Mouse (Mus musculus) limb, embryonic 11.5 days (tissue): ENCODE results near the gene Ak5. TPM values are rescaled to one million over a fixed set of nuclear protein-coding genes. Genes with fewer than 3 reads are reported as not detected.
"Not testable (repeated sequence)": the region's sequence is repeated elsewhere in the genome, so short reads cannot be mapped to it uniquely, and the experiment has no call there.

Source experiments
- ATAC-seq: fragments of 200-750 bp; cut with Nextera tagmentation; 2 replicates; pipeline ENCODE4 v1.8.0; 2017; ENCODE audit warnings: low read depth; ENCODE audit not compliant: insufficient number of reproducible peaks, low FRiP score, low TSS enrichment
- DNase-seq: peaks from one replicate; pipeline ENCODE4 v3.0.0-alpha.2; 2015; ENCODE audit warnings: low spot score
- H3K27ac ChIP-seq: fragments of 300-500 bp; sonication (generic); replicated peaks from 2 replicates; pipeline ENCODE4 v1.5.1; 2014; ENCODE audit warnings: low read depth, mild to moderate bottlenecking, low read length
- H3K27me3 ChIP-seq: fragments of 300-500 bp; sonication (generic); 2 replicates; pipeline ENCODE4 v1.6.1; 2014; ENCODE audit warnings: mild to moderate bottlenecking, low read length, mixed read lengths; ENCODE audit not compliant: control insufficient read depth, insufficient read depth
- H3K36me3 ChIP-seq: fragments of 300-500 bp; sonication (generic); 2 replicates; pipeline ENCODE4 v1.6.1; 2014; ENCODE audit warnings: mild to moderate bottlenecking, low read length, moderate library complexity, mixed read lengths; ENCODE audit not compliant: control insufficient read depth, insufficient read depth
- H3K4me1 ChIP-seq: fragments of 300-500 bp; sonication (generic); 2 replicates; pipeline ENCODE4 v1.6.1; 2014; ENCODE audit warnings: low read length, mixed read lengths; ENCODE audit not compliant: control insufficient read depth, insufficient read depth
- H3K4me2 ChIP-seq: fragments of 300-500 bp; sonication (generic); 2 replicates; pipeline ENCODE4 v1.6.1; 2014; ENCODE audit warnings: low read depth, mild to moderate bottlenecking, moderate library complexity; ENCODE audit not compliant: severe bottlenecking
- H3K4me3 ChIP-seq: fragments of 300-500 bp; sonication (generic); 2 replicates; pipeline ENCODE4 v1.5.1; 2014; ENCODE audit warnings: low read depth, low read length
- H3K9ac ChIP-seq: fragments of 300-500 bp; sonication (generic); 2 replicates; pipeline ENCODE4 v1.6.1; 2014; ENCODE audit warnings: mild to moderate bottlenecking, low read length
- H3K9me3 ChIP-seq: fragments of 300-500 bp; sonication (generic); 2 replicates; pipeline ENCODE4 v1.6.1; 2016; ENCODE audit warnings: low read length; ENCODE audit not compliant: control insufficient read depth
- WGBS: fragments of 180-500 bp; shearing (Covaris S2); extraction: QIAGEN DNeasy Blood & Tissue Kit; methylation state at CpG from one replicate; pipeline ENCODE4 v1.1.7; 2014; 5-methylcytosine and 5-hydroxymethylcytosine counted together
- polyA plus RNA-seq: library from polyadenylated mRNA; unstranded; fragments of >200 nt; fragmentation: Nextera tagmentation; extraction: Ambion mirVana; gene quantifications from 2 replicates; pipeline ENCODE4 v1.2.1, GENCODE M21; 2014

Ak5 gene
- polyA plus RNA-seq, 1 experiment from 2014 or later, result 2.4 TPM

- H3K4me2 ChIP-seq, result no peak overlapping the region
- ATAC-seq (no peak), DNase-seq (no peak)
- H3K27ac ChIP-seq, result no peak overlapping the region
- no peak overlapping the region for H3K9ac ChIP-seq
- no peaks in the 10 kb centered on the region for H3K36me3 ChIP-seq
- H3K4me1 ChIP-seq, result no peaks in the 10 kb centered on the region
- no peaks in the 10 kb centered on the region for H3K27me3 ChIP-seq
- no peak overlapping the region for H3K4me3 ChIP-seq
- WGBS, result 87% methylated on average over 8 of the region's 8 CpGs
- H3K9me3 ChIP-seq, result no peaks in the 10 kb centered on the region
Measured at GRCm38 (mm10) chr3:152586191-152586590, 82.0 kb downstream of the Ak5 start.

- no peaks in the 10 kb centered on the region for H3K4me1 ChIP-seq
- no peak overlapping the region for H3K9ac ChIP-seq
- H3K9me3 ChIP-seq, result no peaks in the 10 kb centered on the region
- no peak for ATAC-seq
- 77% methylated on average over 6 of the region's 6 CpGs for WGBS
- H3K27ac ChIP-seq, result no peak overlapping the region
- H3K36me3 ChIP-seq, result no peaks in the 10 kb centered on the region
- no peak for DNase-seq
- H3K4me3 ChIP-seq, result no peak overlapping the region
- H3K27me3 ChIP-seq, result no peaks in the 10 kb centered on the region
- H3K4me2 ChIP-seq, result no peak overlapping the region
Measured at GRCm38 (mm10) chr3:152585581-152585980, 82.6 kb downstream of the Ak5 start.

GRCm38 (mm10) chr3:152583033-152583432, 85.1 kb downstream of the Ak5 start:
- H3K4me3 ChIP-seq, result no peak overlapping the region
- H3K4me1 ChIP-seq, result no peaks in the 10 kb centered on the region
- no peak overlapping the region for H3K4me2 ChIP-seq
- ATAC-seq (no peak), DNase-seq (no peak)
- no peak overlapping the region for H3K27ac ChIP-seq
- no peaks in the 10 kb centered on the region for H3K36me3 ChIP-seq
- no peaks in the 10 kb centered on the region for H3K27me3 ChIP-seq
- H3K9ac ChIP-seq, result no peak overlapping the region
- no peaks in the 10 kb centered on the region for H3K9me3 ChIP-seq

GRCm38 (mm10) chr3:152581853-152582252, 86.3 kb downstream of the Ak5 start:
- not testable (repeated sequence) for ATAC-seq

GRCm38 (mm10) chr3:152579984-152580591, 88.1 kb downstream of the Ak5 start:
- Histone ChIP-seq H3K4me3 (no peak overlapping the region), H3K9ac (no peak overlapping the region), H3K27me3 (no peaks in the 10 kb centered on the region), H3K36me3 (no peaks in the 10 kb centered on the region), H3K4me2 (no peak overlapping the region), H3K9me3 (no peaks in the 10 kb centered on the region), H3K4me1 (no peaks in the 10 kb centered on the region), H3K27ac (no peak overlapping the region)
- ATAC-seq (no peak), DNase-seq (no peak)
- WGBS, result 71% methylated on average over 10 of the region's 10 CpGs

More at GRCm38 (mm10) chr3:152581853-152582252, 86.3 kb downstream of the Ak5 start:
- not testable (repeated sequence) for H3K36me3 ChIP-seq, H3K9ac ChIP-seq, DNase-seq, H3K27ac ChIP-seq, H3K27me3 ChIP-seq, H3K9me3 ChIP-seq, H3K4me3 ChIP-seq, H3K4me1 ChIP-seq, H3K4me2 ChIP-seq
- WGBS, result 95% methylated on average over 3 of the region's 3 CpGs

- 82% methylated on average over 26 of the region's 26 CpGs for WGBS
- no peaks in the 10 kb centered on the region for H3K27me3 ChIP-seq
- no peak for ATAC-seq
- H3K4me3 ChIP-seq, result no peak overlapping the region
- H3K9ac ChIP-seq, result no peak overlapping the region
- H3K27ac ChIP-seq, result no peak overlapping the region
- H3K4me2 ChIP-seq, result no peak overlapping the region
- H3K36me3 ChIP-seq, result no peaks in the 10 kb centered on the region
- no peaks in the 10 kb centered on the region for H3K4me1 ChIP-seq
- DNase-seq, result no peak
- H3K9me3 ChIP-seq, result no peaks in the 10 kb centered on the region
Measured at GRCm38 (mm10) chr3:152578282-152579228, 89.6 kb downstream of the Ak5 start.

- no peaks in the 10 kb centered on the region for H3K4me1 ChIP-seq
- DNase-seq (no peak), ATAC-seq (no peak)
- H3K9ac ChIP-seq, result no peak overlapping the region
- WGBS, result 92% methylated on average over 7 of the region's 7 CpGs
- H3K4me3 ChIP-seq, result no peak overlapping the region
- H3K27me3 ChIP-seq, result no peaks in the 10 kb centered on the region
- H3K4me2 ChIP-seq, result no peak overlapping the region
- no peaks in the 10 kb centered on the region for H3K36me3 ChIP-seq
- no peak overlapping the region for H3K27ac ChIP-seq
- no peaks in the 10 kb centered on the region for H3K9me3 ChIP-seq
Measured at GRCm38 (mm10) chr3:152577763-152578162, 90.4 kb downstream of the Ak5 start.

- ATAC-seq (no peak), DNase-seq (no peak)
- Histone ChIP-seq H3K4me3 (no peak overlapping the region), H3K27me3 (no peaks in the 10 kb centered on the region), H3K27ac (no peak overlapping the region), H3K4me2 (no peak overlapping the region), H3K4me1 (no peaks in the 10 kb centered on the region), H3K9ac (no peak overlapping the region), H3K9me3 (no peaks in the 10 kb centered on the region), H3K36me3 (no peaks in the 10 kb centered on the region)
- 44% methylated on average over 1 of the region's 1 CpGs for WGBS
Measured at GRCm38 (mm10) chr3:152577273-152577672, 90.9 kb downstream of the Ak5 start.
